ENCODE assay signal across 11 mouse cellular contexts in genomic region chr13:19701443-19702078, GRCm38 (mm10). TPM values are rescaled to one million over a fixed set of nuclear protein-coding genes. Genes with fewer than 3 reads are reported as not detected.
DNase-seq lines count a peak whose midpoint lies in the region; ATAC-seq and TF ChIP-seq lines count a peak whose summit lies in the region.
"Had no signal": no experiment of that assay in that cellular context is flagged by ENCODE, and none has a peak within 500 bp of the region (broad histone marks: within the 10 kb centered on the region; RNA-seq: fewer than 3 reads in every experiment).

No protein-coding gene starts in this region.

- H3K4me1 ChIP-seq in hindbrain, postnatal 0 days (ENCODE audit: insufficient read depth, low read length), result peaks cover 4% of the 10 kb centered on the region; the same call in 1 of the 2 replicates
- H3K4me1 ChIP-seq in midbrain, embryonic 14.5 days (ENCODE audit: control insufficient read depth, insufficient read depth, low read length), result no peaks in the 10 kb centered on the region
- H3K4me1 ChIP-seq: embryonic facial prominence, embryonic 15.5 days had no signal

- no peak overlapping the region for H3K9ac ChIP-seq in hindbrain, postnatal 0 days (replicated peaks; ENCODE audit: low read length)
- no peak overlapping the region for H3K9ac ChIP-seq in midbrain, embryonic 14.5 days (replicated peaks; ENCODE audit: low read length)
- H3K9ac ChIP-seq: embryonic facial prominence, embryonic 15.5 days; lung, embryonic 15.5 days had no signal

- no peak overlapping the region for H3K4me3 ChIP-seq in hindbrain, postnatal 0 days (ENCODE audit: low read length)
- no peak overlapping the region for H3K4me3 ChIP-seq in midbrain, embryonic 14.5 days (replicated peaks; ENCODE audit: low read depth, low read length)
- no peak overlapping the region for H3K4me3 ChIP-seq in gastrocnemius, adult 2 months
- H3K4me3 ChIP-seq: embryonic facial prominence, embryonic 15.5 days; lung, embryonic 15.5 days had no signal

- H3K27ac ChIP-seq in hindbrain, postnatal 0 days, result no peak overlapping the region
- no peak overlapping the region for H3K27ac ChIP-seq in midbrain, embryonic 14.5 days (replicated peaks; ENCODE audit: low read depth, low read length)
- H3K27ac ChIP-seq in gastrocnemius, adult 2 months, result no peak overlapping the region
- H3K27ac ChIP-seq: embryonic facial prominence, embryonic 15.5 days; lung, embryonic 15.5 days had no signal

- ATAC-seq in hindbrain, postnatal 0 days, result peak; percentile 90
- ATAC-seq in midbrain, embryonic 14.5 days (ENCODE audit: low FRiP score, low TSS enrichment), result peak; percentile 69; the same call in 1 of the 2 replicates
- ATAC-seq: Patski had no signal

- intact Hi-C loops in gastrocnemius, adult 2 months (cut with DNase I), result no loop called here

- H3K9me3 ChIP-seq in hindbrain, postnatal 0 days (ENCODE audit: low read length), result no peaks in the 10 kb centered on the region
- H3K9me3 ChIP-seq in midbrain, embryonic 14.5 days (ENCODE audit: control insufficient read depth, low read length), result no peaks in the 10 kb centered on the region
- H3K9me3 ChIP-seq: embryonic facial prominence, embryonic 15.5 days; lung, embryonic 15.5 days had no signal

- no peaks in the 10 kb centered on the region for H3K36me3 ChIP-seq in hindbrain, postnatal 0 days (ENCODE audit: insufficient read depth, low read length)
- H3K36me3 ChIP-seq in midbrain, embryonic 14.5 days (ENCODE audit: control insufficient read depth, insufficient read depth, low read length), result no peaks in the 10 kb centered on the region
- H3K36me3 ChIP-seq: embryonic facial prominence, embryonic 15.5 days; lung, embryonic 15.5 days had no signal

- peak; percentile 38 for DNase-seq in ZHBTc4 (ENCODE audit: low read depth, low spot score)
- DNase-seq in cerebellum, adult 8-10 months, result peak; percentile 6
- peak; percentile 91 for DNase-seq in hindbrain, postnatal 0 days (ENCODE audit: low spot score)
- peak; percentile 85 for DNase-seq in midbrain, embryonic 14.5 days
- DNase-seq in gastrocnemius, adult 2 months, result no peak
- DNase-seq in kidney, adult 9 months, result no peak
- no peak for DNase-seq in adrenal gland, adult 18-20 months (ENCODE audit: low spot score in 2 of 2)

- H3K27me3 ChIP-seq in hindbrain, postnatal 0 days (ENCODE audit: insufficient read depth, low read length), result no peaks in the 10 kb centered on the region
- H3K27me3 ChIP-seq in midbrain, embryonic 14.5 days (ENCODE audit: control insufficient read depth, insufficient read depth, low read length), result no peaks in the 10 kb centered on the region
- H3K27me3 ChIP-seq: lung, embryonic 15.5 days; Patski had no signal

- peak overlapping the region; percentile 25 for H3K4me2 ChIP-seq in hindbrain, postnatal 0 days (ENCODE audit: low read depth, low read length)
- H3K4me2 ChIP-seq in midbrain, embryonic 14.5 days (ENCODE audit: low read length), result 0 out of 2 replicates have a peak overlapping the region, but pooled peaks have one; percentile 6
- H3K4me2 ChIP-seq: embryonic facial prominence, embryonic 15.5 days; lung, embryonic 15.5 days had no signal

- TF ChIP-seq CTCF in hindbrain, postnatal 0 days (IDR thresholded peaks at IDR 0.05; ENCODE audit: low read depth), result no peak
- TF ChIP-seq CTCF in gastrocnemius, adult 2 months (IDR thresholded peaks at IDR 0.05), result no peak

- WGBS in hindbrain, postnatal 0 days, result 44% methylated on average over 11 of the region's 11 CpGs
- WGBS in midbrain, embryonic 14.5 days, result 63% methylated on average over 11 of the region's 11 CpGs

RNA-seq across cellular contexts. Expression of gene Nme8, which starts 4.0 kb away (rescaled TPM):
- not detected in 2 replicates for total RNA-seq in hindbrain, postnatal 0 days (2014; rRNA removed)
- 0.41 TPM in 1 of 2 replicates, not detected in the other for polyA plus RNA-seq in hindbrain, postnatal 0 days (2015; fragmentation: Nextera tagmentation; extraction: Ambion mirVana)
- not detected in 2 replicates for polyA plus RNA-seq in midbrain, embryonic 14.5 days (2014; fragmentation: Nextera tagmentation; extraction: Ambion mirVana)
- total RNA-seq in gastrocnemius, adult 2 months (2021), result not detected
- not detected for total RNA-seq in adrenal gland, adult 18-20 months (2021)
- polyA plus RNA-seq: embryonic facial prominence, embryonic 15.5 days; lung, embryonic 15.5 days; Patski; spleen, adult 2 months had no signal

Comparison
In these comparisons a context has a peak if more than half of its experiments do, and no peak if none do; other contexts are left out.
1. DNase-seq: peak in ZHBTc4 (single experiment), cerebellum, adult 8-10 months (single experiment), hindbrain, postnatal 0 days (single experiment) and midbrain, embryonic 14.5 days (single experiment); none in gastrocnemius, adult 2 months (single experiment), kidney, adult 9 months (single experiment) and adrenal gland, adult 18-20 months (0 of 2).